15 mouse cellular contexts compared by ENCODE assay signal in the genomic region with DNA sequence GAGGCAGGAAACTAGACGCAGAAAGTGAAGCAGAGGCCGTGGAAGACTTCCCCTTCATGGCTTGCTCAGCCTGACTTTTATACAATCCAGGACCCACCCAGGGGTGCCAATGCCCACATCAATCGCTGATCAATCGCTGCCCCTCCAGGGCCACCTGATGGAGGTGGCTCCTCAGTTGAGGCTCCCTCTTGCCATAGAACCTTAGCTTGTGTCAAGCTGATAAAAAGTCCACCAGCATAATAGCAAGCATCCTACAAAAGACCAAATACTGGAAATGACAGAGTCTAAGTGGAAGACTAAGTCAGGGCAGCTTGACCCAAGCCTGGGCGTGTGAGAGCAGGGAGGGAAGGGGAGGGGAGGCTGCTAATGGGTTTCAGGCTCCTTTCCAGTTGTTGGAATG. TPM values are rescaled to one million over a fixed set of nuclear protein-coding genes. Genes with fewer than 3 reads are reported as not detected.
DNase-seq lines count a peak whose midpoint lies in the region; ATAC-seq and TF ChIP-seq lines count a peak whose summit lies in the region.
"Had no signal": no experiment of that assay in that cellular context is flagged by ENCODE, and none has a peak within 500 bp of the region (broad histone marks: within the 10 kb centered on the region; RNA-seq: fewer than 3 reads in every experiment).

No protein-coding gene starts in this region.

- no peak for ATAC-seq in heart, embryonic 13.5 days (ENCODE audit: extremely low read depth, insufficient number of reproducible peaks, low FRiP score, low TSS enrichment)
- ATAC-seq: hindbrain, postnatal 0 days had no signal

- WGBS in heart, embryonic 13.5 days, result 72% methylated on average over 5 of the region's 5 CpGs
- WGBS in heart, embryonic 10.5 days, result 77% methylated on average over 5 of the region's 5 CpGs

- peak overlapping the region; percentile 15; the same call in 1 of the 2 replicates for H3K9ac ChIP-seq in heart, embryonic 13.5 days

- no peak for DNase-seq in heart, embryonic 10.5 days (ENCODE audit: low spot score)
- no peak for DNase-seq in layer of hippocampus, adult 2 months (ENCODE audit: low spot score in 2 of 2)
- no peak for DNase-seq in layer of hippocampus, postnatal 14 days (ENCODE audit: low spot score in 2 of 2)
- DNase-seq in ovary, postnatal 36 days (ENCODE audit: low spot score), result peak; percentile 36
- no peak for DNase-seq in ovary, postnatal 10 days (ENCODE audit: low spot score)
- no peak for DNase-seq in spleen, postnatal 10 days (ENCODE audit: low spot score in 2 of 2)
- DNase-seq: cerebellum, postnatal 14 days; gastrocnemius, postnatal 14 days; layer of hippocampus, postnatal 36 days; retina, postnatal 1 day; spleen, adult 18-20 months; thymus, postnatal 4 days had no signal

- no peak overlapping the region for H3K4me3 ChIP-seq in heart, embryonic 13.5 days
- no peak overlapping the region for H3K4me3 ChIP-seq in heart, embryonic 10.5 days
- no peak overlapping the region for H3K4me3 ChIP-seq in layer of hippocampus, adult 2 months
- H3K4me3 ChIP-seq: midbrain, embryonic 10.5 days had no signal

- H3K9me3 ChIP-seq in heart, embryonic 13.5 days, result no peaks in the 10 kb centered on the region
- H3K9me3 ChIP-seq in heart, embryonic 10.5 days, result no peaks in the 10 kb centered on the region
- H3K9me3 ChIP-seq: midbrain, embryonic 10.5 days had no signal

- peaks cover 55% of the 10 kb centered on the region for H3K36me3 ChIP-seq in heart, embryonic 13.5 days
- H3K36me3 ChIP-seq in heart, embryonic 10.5 days, result peaks cover 37% of the 10 kb centered on the region

- H3K4me2 ChIP-seq in heart, embryonic 13.5 days, result no peak overlapping the region; the same call in 1 of the 2 replicates

- no peaks in the 10 kb centered on the region for H3K27me3 ChIP-seq in heart, embryonic 13.5 days (replicated peaks)
- H3K27me3 ChIP-seq in heart, embryonic 10.5 days (ENCODE audit: insufficient read depth, poor library complexity, severe bottlenecking), result no peaks in the 10 kb centered on the region

- peaks cover 34% of the 10 kb centered on the region for H3K4me1 ChIP-seq in heart, embryonic 13.5 days
- peaks cover 21% of the 10 kb centered on the region for H3K4me1 ChIP-seq in heart, embryonic 10.5 days

- peak overlapping the region; percentile 39; the same call in 1 of the 2 replicates for H3K27ac ChIP-seq in heart, embryonic 13.5 days (replicated peaks)
- no peak overlapping the region for H3K27ac ChIP-seq in heart, embryonic 10.5 days
- H3K27ac ChIP-seq in layer of hippocampus, adult 2 months, result peak overlapping the region; percentile 78
- H3K27ac ChIP-seq: hindbrain, postnatal 0 days; midbrain, embryonic 10.5 days had no signal

- TF ChIP-seq CTCF in layer of hippocampus, adult 2 months (conservative IDR thresholded peaks at IDR 0.05), result no peak

RNA-seq across cellular contexts. Expression of gene Lnx2, which starts 39.7 kb away (rescaled TPM):
- polyA plus RNA-seq in heart, embryonic 13.5 days (2015; fragmentation: Nextera tagmentation; extraction: Ambion mirVana), result 10.3 and 10.8 TPM in 2 replicates
- polyA plus RNA-seq in heart, embryonic 10.5 days (2016; fragmentation: Nextera tagmentation; extraction: Ambion mirVana), result 7.7 and 10.0 TPM in 2 replicates
- total RNA-seq in layer of hippocampus, adult 2 months (2021), result 1 to 10 TPM; 5.5 to 6.6 TPM
- total RNA-seq in layer of hippocampus, postnatal 14 days (2021), result 1 to 10 TPM; 5.2 to 6.1 TPM

RNA-seq across cellular contexts. Expression of gene Polr1d, which starts 40.2 kb away (rescaled TPM):
- polyA plus RNA-seq in heart, embryonic 13.5 days (2015; fragmentation: Nextera tagmentation; extraction: Ambion mirVana), result 90.1 and 98.2 TPM in 2 replicates
- polyA plus RNA-seq in heart, embryonic 10.5 days (2016; fragmentation: Nextera tagmentation; extraction: Ambion mirVana), result 114 and 129 TPM in 2 replicates
- total RNA-seq in layer of hippocampus, adult 2 months (2021), result 10 to 100 TPM; 63.1 to 69.7 TPM
- total RNA-seq in layer of hippocampus, postnatal 14 days (2021), result 10 to 100 TPM; 62.4 to 75.0 TPM
